Mouse (Mus musculus): ENCODE results near the gene Krt15.

The Krt15 gene

GRCm38 (mm10) chr11:100135731-100136130 is at the start of gene Krt15:
Gene Krt15, minus strand, starts transcription at chr11:100135928.
- no peak for DNase-seq (ENCODE audit: low spot score)

- no peak for DNase-seq (ENCODE audit: low spot score)
Observed at GRCm38 (mm10) chr11:100181725-100182124, 46.0 kb upstream of the Krt15 start.

- no peak for DNase-seq (ENCODE audit: low spot score)
Observed at GRCm38 (mm10) chr11:100179260-100179659, 43.5 kb upstream of the Krt15 start.

- DNase-seq (ENCODE audit: low spot score) = no peak
Observed at GRCm38 (mm10) chr11:100178307-100178706, 42.6 kb upstream of the Krt15 start.

GRCm38 (mm10) chr11:100176791-100177190 is 41.1 kb upstream of the Krt15 start:
- DNase-seq (ENCODE audit: low spot score) = no peak

- peak; percentile 69 for DNase-seq (ENCODE audit: low spot score)
Observed at GRCm38 (mm10) chr11:100168765-100169762, 33.3 kb upstream of the Krt15 start.

- DNase-seq (ENCODE audit: low spot score) = peak; percentile 68
Observed at GRCm38 (mm10) chr11:100168071-100168470, 32.3 kb upstream of the Krt15 start.

GRCm38 (mm10) chr11:100164392-100164791 is 28.7 kb upstream of the Krt15 start:
- DNase-seq (ENCODE audit: low spot score) = no peak

GRCm38 (mm10) chr11:100157908-100158477 is 22.3 kb upstream of the Krt15 start:
- DNase-seq (ENCODE audit: low spot score) = no peak

GRCm38 (mm10) chr11:100157331-100157730 is 21.6 kb upstream of the Krt15 start:
- DNase-seq (ENCODE audit: low spot score) = no peak

- peak; percentile 40 for DNase-seq (ENCODE audit: low spot score)
Observed at GRCm38 (mm10) chr11:100155497-100156255, 19.9 kb upstream of the Krt15 start.

- no peak for DNase-seq (ENCODE audit: low spot score)
Observed at GRCm38 (mm10) chr11:100148615-100149330, 13.0 kb upstream of the Krt15 start, which contains the start of gene Krt19. Gene Krt19, minus strand, starts transcription at chr11:100148665.

- no peak for DNase-seq (ENCODE audit: low spot score)
Observed at GRCm38 (mm10) chr11:100147566-100148353, 12.0 kb upstream of the Krt15 start.

- DNase-seq (ENCODE audit: low spot score) = peak; percentile 43
Observed at GRCm38 (mm10) chr11:100145858-100146560, 10.3 kb upstream of the Krt15 start.

GRCm38 (mm10) chr11:100145104-100145503 is 9.4 kb upstream of the Krt15 start:
- DNase-seq (ENCODE audit: low spot score) = no peak

GRCm38 (mm10) chr11:100140966-100141365 is 5.2 kb upstream of the Krt15 start:
- no peak for DNase-seq (ENCODE audit: low spot score)

- no peak for DNase-seq (ENCODE audit: low spot score)
Observed at GRCm38 (mm10) chr11:100139391-100139790, 3.7 kb upstream of the Krt15 start.

- no peak for DNase-seq (ENCODE audit: low spot score)
Observed at GRCm38 (mm10) chr11:100138809-100139208, 3.1 kb upstream of the Krt15 start.

- no peak for DNase-seq (ENCODE audit: low spot score)
Observed at GRCm38 (mm10) chr11:100137693-100138092, 2.0 kb upstream of the Krt15 start.

GRCm38 (mm10) chr11:100136559-100136958 is 831 bp upstream of the Krt15 start:
- DNase-seq (ENCODE audit: low spot score) = no peak
